Comparison of ENCODE assay signal across 8 mouse cellular contexts in genomic region chr17:31557124-31557880, GRCm38 (mm10). TPM values are rescaled to one million over a fixed set of nuclear protein-coding genes. Genes with fewer than 3 reads are reported as not detected.
DNase-seq lines count a peak whose midpoint lies in the region; ATAC-seq and TF ChIP-seq lines count a peak whose summit lies in the region.

No protein-coding gene starts in this region.

- H3K36me3 ChIP-seq in CH12.LX (replicated peaks in 1 of 2; ENCODE audit: control insufficient read depth in 1 of 2, insufficient read depth in 1 of 2, low read length in 1 of 2), result peaks cover 8 to 27% of the 10 kb centered on the region in 2 experiments
- H3K36me3 ChIP-seq in intestine, embryonic 15.5 days, result no peaks in the 10 kb centered on the region
- H3K36me3 ChIP-seq in midbrain, embryonic 16.5 days (ENCODE audit: control insufficient read depth, insufficient read depth, low read length), result no peaks in the 10 kb centered on the region

- no peak for TF ChIP-seq RAD21 in CH12.LX (IDR thresholded peaks at IDR 0.05; ENCODE audit: low read depth, low read length)

- peak; percentile 78 for ATAC-seq in intestine, embryonic 15.5 days
- ATAC-seq in midbrain, embryonic 16.5 days, result peak; percentile 47

- no peak for TF ChIP-seq EP300 in CH12.LX (IDR thresholded peaks at IDR 0.05; ENCODE audit: low read length)

- H3K4me2 ChIP-seq in CH12.LX (ENCODE audit: insufficient read depth, low read depth, poor library complexity, severe bottlenecking), result peak overlapping the region; percentile 92
- peak overlapping the region; percentile 36 for H3K4me2 ChIP-seq in intestine, embryonic 15.5 days (replicated peaks)
- no peak overlapping the region for H3K4me2 ChIP-seq in midbrain, embryonic 16.5 days (ENCODE audit: low read length)

- H3K79me2 ChIP-seq in CH12.LX (replicated peaks; ENCODE audit: control insufficient read depth, extremely low read depth, insufficient read depth, poor library complexity, severe bottlenecking), result peaks cover 6% of the 10 kb centered on the region

- no peak overlapping the region for H3K27ac ChIP-seq in CH12.LX (ENCODE audit: insufficient read depth, low read depth)
- H3K27ac ChIP-seq in intestine, embryonic 15.5 days, result peak overlapping the region; percentile 54
- peak overlapping the region; percentile 48 for H3K27ac ChIP-seq in midbrain, embryonic 16.5 days (ENCODE audit: low read length)

- 37% methylated on average over 11 of the region's 11 CpGs for WGBS in intestine, embryonic 15.5 days
- 57% methylated on average over 11 of the region's 11 CpGs for WGBS in midbrain, embryonic 16.5 days

- TF ChIP-seq POLR2A in CH12.LX (IDR thresholded peaks at IDR 0.05; ENCODE audit: low read depth, low read length), result no peak

- H3K4me3 ChIP-seq in CH12.LX (replicated peaks in 1 of 3; ENCODE audit: low read depth in 2 of 3, low read length in 2 of 3, poor library complexity in 1 of 3), result peak overlapping the region; percentile 65 to 92 (median 80)
- H3K4me3 ChIP-seq in intestine, embryonic 15.5 days (replicated peaks), result no peak overlapping the region
- no peak overlapping the region for H3K4me3 ChIP-seq in midbrain, embryonic 16.5 days (ENCODE audit: low read depth, low read length)

- H3K27me3 ChIP-seq in CH12.LX (replicated peaks), result no peaks in the 10 kb centered on the region
- no peaks in the 10 kb centered on the region for H3K27me3 ChIP-seq in intestine, embryonic 15.5 days (replicated peaks)
- H3K27me3 ChIP-seq in midbrain, embryonic 16.5 days (ENCODE audit: control insufficient read depth, insufficient read depth, low read depth, low read length), result no peaks in the 10 kb centered on the region

- peak overlapping the region; percentile 95 for H3K9ac ChIP-seq in CH12.LX (ENCODE audit: insufficient read depth, low read depth)
- no peak overlapping the region for H3K9ac ChIP-seq in intestine, embryonic 15.5 days
- no peak overlapping the region for H3K9ac ChIP-seq in midbrain, embryonic 16.5 days (ENCODE audit: low read depth, low read length)

- TF ChIP-seq CTCF in CH12.LX (conservative IDR thresholded peaks at IDR 0.05 in 1 of 2, IDR thresholded peaks at IDR 0.05 in 1 of 2; ENCODE audit: low read depth in 2 of 2, low read length in 2 of 2), result no peak

- dilution Hi-C loops in CH12.LX (cut with MboI; ENCODE audit: extremely low pct_ligation_motif_present, extremely low pct_unique_long_range_greater_than_20kb, low sequenced_read_pairs), result no loop called here

- in situ Hi-C loops in CH12.LX (cut with MboI; ENCODE audit: low pct_ligation_motif_present, low pct_unique_long_range_greater_than_20kb, low sequenced_read_pairs), result no loop called here

- peaks cover 4 to 22% of the 10 kb centered on the region in 2 experiments; a peak in 3 of 4 replicates for H3K4me1 ChIP-seq in CH12.LX (ENCODE audit: control insufficient read depth in 1 of 2, insufficient read depth in 2 of 2)
- peaks cover 15% of the 10 kb centered on the region for H3K4me1 ChIP-seq in intestine, embryonic 15.5 days (replicated peaks)
- peaks cover 4% of the 10 kb centered on the region; the same call in 1 of the 2 replicates for H3K4me1 ChIP-seq in midbrain, embryonic 16.5 days (ENCODE audit: control insufficient read depth, insufficient read depth, low read length)

- H3K9me3 ChIP-seq in CH12.LX (replicated peaks; ENCODE audit: low read length), result no peaks in the 10 kb centered on the region
- H3K9me3 ChIP-seq in intestine, embryonic 15.5 days, result no peaks in the 10 kb centered on the region
- H3K9me3 ChIP-seq in midbrain, embryonic 16.5 days (replicated peaks; ENCODE audit: control insufficient read depth, low read length, poor library complexity, severe bottlenecking), result no peaks in the 10 kb centered on the region

- DNase-seq in CH12.LX (ENCODE audit: extremely low read depth) (peak; percentile 16), MN1 (ENCODE audit: low spot score) (peak; percentile 84)
- DNase-seq in gastrocnemius, postnatal 10 days, result peak; percentile 36
- no peak for DNase-seq in T-cell, adult 2 months (ENCODE audit: low spot score)
- no peak for DNase-seq in cerebellum, postnatal 25 days
- DNase-seq in adrenal gland, postnatal 25 days, result no peak

TF ChIP-seq in CH12.LX, 34 proteins besides CTCF, POLR2A, EP300 and RAD21:
- TF ChIP-seq HCFC1 (IDR thresholded peaks at IDR 0.05; ENCODE audit: low read depth, low read length) (no peak), SIN3A (IDR thresholded peaks at IDR 0.05; ENCODE audit: low read length) (0 out of 2 replicates have a peak, but pooled peaks have one; percentile 53)
TF ChIP-seq in CH12.LX: peak in this region for 1.

RNA-seq across cellular contexts. Expression of gene Pknox1, which starts 7.2 kb away (rescaled TPM):
- 20.5 TPM in 2 replicates for total RNA-seq in CH12.LX (2012; rRNA removed)
- total RNA-seq in CH12.LX (2014; rRNA removed), result 22.3 and 25.7 TPM in 2 replicates
- 15.1 and 16.7 TPM in 2 replicates for polyA plus RNA-seq in CH12.LX (2012; ENCODE audit: insufficient read length, low read depth)
- total RNA-seq in gastrocnemius, postnatal 10 days (2021), result 10 to 100 TPM; 11.1 to 16.8 TPM
- polyA plus RNA-seq in intestine, embryonic 15.5 days (2015; fragmentation: Nextera tagmentation; extraction: Ambion mirVana), result 28.5 and 29.8 TPM in 2 replicates
- polyA plus RNA-seq in midbrain, embryonic 16.5 days (2015; fragmentation: Nextera tagmentation; extraction: Ambion mirVana), result 18.8 and 25.0 TPM in 2 replicates
- total RNA-seq in adrenal gland, postnatal 25 days (2021), result 23.9 and 25.0 TPM in 2 replicates

RNA-seq across cellular contexts. Expression of gene Ndufv3, which starts 37.4 kb away (rescaled TPM):
- total RNA-seq in CH12.LX (2012; rRNA removed) (357 and 409 TPM in 2 replicates), CH12.LX (2014; rRNA removed) (298 and 303 TPM in 2 replicates)
- polyA plus RNA-seq in CH12.LX (2012; ENCODE audit: insufficient read length, low read depth), result 272 and 292 TPM in 2 replicates
- 100 to 1,000 TPM; 426 to 454 TPM for total RNA-seq in gastrocnemius, postnatal 10 days (2021)
- 404 and 457 TPM in 2 replicates for polyA plus RNA-seq in intestine, embryonic 15.5 days (2015; fragmentation: Nextera tagmentation; extraction: Ambion mirVana)
- 400 and 424 TPM in 2 replicates for polyA plus RNA-seq in midbrain, embryonic 16.5 days (2015; fragmentation: Nextera tagmentation; extraction: Ambion mirVana)
- total RNA-seq in adrenal gland, postnatal 25 days (2021), result 379 and 390 TPM in 2 replicates

RNA-seq across cellular contexts. Expression of gene Wdr4, which starts 37.5 kb away (rescaled TPM):
- total RNA-seq in CH12.LX (2012; rRNA removed), result 56.2 and 72.4 TPM in 2 replicates
- total RNA-seq in CH12.LX (2014; rRNA removed), result 48.3 and 49.0 TPM in 2 replicates
- polyA plus RNA-seq in CH12.LX (2012; ENCODE audit: insufficient read length, low read depth), result 51.4 and 61.7 TPM in 2 replicates
- 10 to 100 TPM in 1 of 2 experiments, 1 to 10 TPM in 1; 8.9 to 11.0 TPM for total RNA-seq in gastrocnemius, postnatal 10 days (2021)
- 45.3 and 47.0 TPM in 2 replicates for polyA plus RNA-seq in intestine, embryonic 15.5 days (2015; fragmentation: Nextera tagmentation; extraction: Ambion mirVana)
- 38.5 and 43.7 TPM in 2 replicates for polyA plus RNA-seq in midbrain, embryonic 16.5 days (2015; fragmentation: Nextera tagmentation; extraction: Ambion mirVana)
- 16.1 and 27.8 TPM in 2 replicates for total RNA-seq in adrenal gland, postnatal 25 days (2021)

Comparison
In these comparisons a context has a peak if more than half of its experiments do, and no peak if none do; other contexts are left out.
1. DNase-seq: peak in CH12.LX (single experiment), MN1 (single experiment) and gastrocnemius, postnatal 10 days (single experiment); none in T-cell, adult 2 months (single experiment), cerebellum, postnatal 25 days (0 of 2) and adrenal gland, postnatal 25 days (single experiment).
2. H3K4me3 ChIP-seq: peak in CH12.LX (3 of 3); none in intestine, embryonic 15.5 days (single experiment) and midbrain, embryonic 16.5 days (single experiment).